Mouse (Mus musculus) liver (tissue): Measurements from ENCODE around the gene Mtr.
A peak's percentile ranks its signal among the peaks of the same experiment; 100 is the strongest.

Experiments
- DNase-seq: peaks from one replicate; pipeline ENCODE4 v3.0.0-alpha.2; 2020; ENCODE audit warnings: mixed read lengths

The Mtr gene

GRCm38 (mm10) chr13:12257391-12258380 is at the start of gene Mtr:
Mtr (minus strand) TSS chr13:12258113.
- peak; percentile 97 for DNase-seq

DNA sequence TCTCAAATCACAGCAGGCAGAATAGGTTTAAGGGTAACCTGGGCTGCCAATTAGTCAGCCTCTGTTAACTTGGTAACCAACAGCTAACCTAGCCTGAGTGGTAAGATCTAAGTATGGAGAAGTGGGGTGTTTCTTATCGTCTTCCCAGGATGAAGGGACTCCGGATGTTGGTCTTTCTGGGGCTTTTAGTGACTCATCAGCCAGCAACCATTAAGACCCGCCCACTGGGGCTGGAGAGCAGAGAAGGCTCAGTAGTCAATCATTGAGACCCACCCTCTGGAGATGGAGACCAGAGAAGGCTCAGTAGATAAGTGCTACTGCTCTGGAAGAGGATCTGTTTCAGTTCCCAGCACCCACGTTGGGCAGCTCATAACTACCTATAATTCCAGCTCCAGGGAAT is 49.4 kb upstream of the Mtr start:
- no peak for DNase-seq

GRCm38 (mm10) chr13:12305540-12305939 is 47.6 kb upstream of the Mtr start:
- DNase-seq: no peak

GRCm38 (mm10) chr13:12304991-12305390 is 47.1 kb upstream of the Mtr start:
- no peak for DNase-seq

GRCm38 (mm10) chr13:12297777-12298176 is 39.9 kb upstream of the Mtr start:
- no peak for DNase-seq

DNA sequence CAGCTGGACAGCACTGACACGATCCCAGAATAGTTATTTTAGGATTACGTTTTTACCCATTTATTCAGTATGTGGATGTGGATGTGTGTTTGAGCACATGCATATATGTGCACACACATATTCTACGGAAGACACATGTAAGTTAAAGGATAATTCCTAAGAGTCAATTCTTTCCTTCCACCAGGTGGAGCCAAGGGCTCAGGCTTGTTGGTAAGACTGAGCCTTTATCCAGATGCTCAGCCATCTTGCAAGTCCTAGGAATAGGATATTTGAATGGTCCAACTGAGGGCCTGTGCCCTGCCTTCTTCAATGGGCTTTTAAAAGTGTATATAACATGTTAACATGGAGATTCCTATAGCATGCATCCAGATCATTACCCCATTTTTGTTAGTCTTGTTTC is 38.8 kb upstream of the Mtr start:
- no peak for DNase-seq

DNA sequence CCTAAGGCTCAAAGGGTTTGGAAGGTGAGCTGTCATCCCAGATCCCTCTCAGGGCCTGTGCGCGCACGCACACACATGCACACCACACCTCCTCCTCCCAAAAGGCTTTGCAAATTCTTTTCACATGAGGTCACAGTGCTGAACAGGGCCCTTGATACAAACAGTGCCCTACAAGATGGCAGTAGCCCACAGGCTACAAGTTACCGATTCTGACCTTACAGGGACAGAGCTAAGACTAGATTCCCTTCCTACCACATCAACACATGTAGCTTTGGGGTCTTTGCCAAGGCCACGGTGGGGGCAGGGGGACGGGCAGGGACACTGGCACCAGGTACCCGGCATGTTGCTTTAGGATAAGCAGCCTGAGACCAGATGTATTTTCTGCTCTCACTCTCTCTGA is 35.9 kb upstream of the Mtr start:
- DNase-seq: no peak

GRCm38 (mm10) chr13:12290700-12291099 is 32.8 kb upstream of the Mtr start:
- no peak for DNase-seq

- no peak for DNase-seq
Measured at GRCm38 (mm10) chr13:12284528-12284927, 26.6 kb upstream of the Mtr start.

DNA sequence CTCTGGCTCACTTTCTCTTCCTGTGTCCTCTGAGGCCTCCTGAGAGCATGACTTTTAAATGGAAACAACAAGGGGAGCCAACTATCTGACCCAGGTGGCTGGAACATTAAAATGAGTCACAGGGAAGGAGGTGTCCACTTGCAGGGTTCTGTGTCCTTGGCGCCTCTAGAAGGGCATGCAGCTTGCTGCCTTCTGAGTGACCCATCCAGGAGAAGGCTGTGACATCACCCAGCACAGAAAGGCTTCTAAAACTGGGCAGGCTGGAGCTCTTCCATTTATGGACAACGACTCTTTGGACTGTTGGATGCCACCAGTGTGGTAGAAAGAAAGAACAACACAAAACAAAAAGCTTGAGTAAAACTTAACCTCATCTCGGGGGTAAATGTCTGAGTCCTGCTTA is 25.9 kb upstream of the Mtr start:
- no peak for DNase-seq

DNA sequence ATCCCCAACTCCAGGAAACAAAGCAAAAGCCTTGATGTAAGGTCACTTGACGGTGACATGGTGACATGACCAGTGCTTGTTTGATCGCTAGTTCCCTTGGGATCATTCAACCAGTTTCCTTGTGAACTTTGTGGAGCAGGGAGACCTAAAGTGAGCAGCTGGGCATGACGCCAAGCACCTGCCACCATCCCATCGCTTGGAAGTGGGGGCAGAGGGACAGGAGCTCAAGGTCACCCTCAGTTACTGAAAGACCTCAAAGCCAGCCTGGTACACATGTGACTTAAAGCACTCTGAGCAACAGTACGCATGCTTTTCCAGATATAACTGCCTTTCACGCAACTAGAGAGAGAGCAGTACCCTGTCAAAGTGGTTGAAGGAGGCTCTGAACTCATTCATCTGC is 16.8 kb upstream of the Mtr start:
- no peak for DNase-seq

DNA sequence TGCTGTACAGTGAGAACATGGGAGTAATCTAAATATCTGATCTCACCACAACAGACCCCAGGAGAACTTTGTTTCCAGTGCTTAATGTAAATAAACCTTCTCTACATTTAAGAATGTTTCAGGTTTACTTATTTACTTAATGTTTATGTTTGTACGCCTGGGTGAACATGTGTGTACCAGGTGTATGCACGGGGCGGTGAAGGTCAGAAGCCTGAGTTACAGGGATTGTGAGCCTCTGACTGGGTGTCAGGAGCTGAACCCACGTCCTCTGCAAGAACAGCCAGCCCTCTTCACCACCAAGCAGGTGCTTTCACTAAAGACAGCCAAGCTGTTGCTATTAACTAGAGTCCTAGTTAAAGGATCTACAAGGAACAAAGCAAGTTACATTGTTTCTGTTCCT is 16.3 kb upstream of the Mtr start:
- DNase-seq: no peak

- no peak for DNase-seq
Measured at GRCm38 (mm10) chr13:12272953-12273352, 15.0 kb upstream of the Mtr start.

- no peak for DNase-seq
Measured at GRCm38 (mm10) chr13:12267971-12268370, 10.1 kb upstream of the Mtr start.

GRCm38 (mm10) chr13:12267097-12267496 is 9.2 kb upstream of the Mtr start:
- DNase-seq: no peak

GRCm38 (mm10) chr13:12263996-12264395 is 6.1 kb upstream of the Mtr start:
- no peak for DNase-seq

DNA sequence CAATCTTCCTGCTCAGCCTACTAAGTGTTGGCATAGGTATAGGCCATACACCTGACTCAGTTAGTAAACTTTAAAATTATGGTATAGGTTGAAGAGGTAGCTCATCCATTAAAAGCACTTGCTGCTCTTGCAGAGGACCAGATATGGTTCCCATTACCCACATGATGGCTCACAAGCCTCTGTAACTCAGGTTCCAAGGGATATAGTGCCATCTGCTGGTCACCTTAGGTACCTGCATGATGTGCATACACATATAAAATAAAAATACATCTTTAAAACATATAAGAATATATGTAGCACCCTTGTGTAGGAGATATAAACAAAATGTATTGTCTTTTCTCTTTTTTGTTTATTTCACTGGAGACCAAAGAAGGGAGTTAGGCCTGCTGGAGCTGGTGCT is 3.6 kb upstream of the Mtr start:
- DNase-seq: no peak

DNA sequence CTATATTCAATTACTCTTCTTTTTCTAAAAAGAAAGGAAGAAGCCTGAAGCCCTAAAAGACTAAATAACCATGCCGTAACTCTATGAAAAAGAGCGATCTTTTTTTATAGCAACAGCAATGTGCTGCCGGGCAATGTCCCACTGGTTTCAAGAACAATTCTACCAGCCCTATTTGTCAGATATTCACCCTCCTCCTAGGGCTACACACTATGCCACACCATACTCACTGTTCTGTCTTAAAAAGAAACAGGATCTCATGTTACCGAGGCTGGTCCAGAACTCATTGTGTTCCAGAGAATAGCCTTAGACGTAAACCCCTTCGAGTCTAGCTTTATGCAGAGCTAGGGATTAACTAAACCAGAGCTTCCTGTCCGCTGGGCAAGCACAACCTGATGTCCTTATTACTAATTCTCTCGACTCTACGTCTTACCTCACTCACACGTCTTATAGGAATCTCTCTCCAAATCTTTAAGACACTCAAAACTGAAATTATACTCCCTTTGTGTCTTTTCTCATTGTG is 982 bp downstream of the Mtr start:
- DNase-seq: no peak

DNA sequence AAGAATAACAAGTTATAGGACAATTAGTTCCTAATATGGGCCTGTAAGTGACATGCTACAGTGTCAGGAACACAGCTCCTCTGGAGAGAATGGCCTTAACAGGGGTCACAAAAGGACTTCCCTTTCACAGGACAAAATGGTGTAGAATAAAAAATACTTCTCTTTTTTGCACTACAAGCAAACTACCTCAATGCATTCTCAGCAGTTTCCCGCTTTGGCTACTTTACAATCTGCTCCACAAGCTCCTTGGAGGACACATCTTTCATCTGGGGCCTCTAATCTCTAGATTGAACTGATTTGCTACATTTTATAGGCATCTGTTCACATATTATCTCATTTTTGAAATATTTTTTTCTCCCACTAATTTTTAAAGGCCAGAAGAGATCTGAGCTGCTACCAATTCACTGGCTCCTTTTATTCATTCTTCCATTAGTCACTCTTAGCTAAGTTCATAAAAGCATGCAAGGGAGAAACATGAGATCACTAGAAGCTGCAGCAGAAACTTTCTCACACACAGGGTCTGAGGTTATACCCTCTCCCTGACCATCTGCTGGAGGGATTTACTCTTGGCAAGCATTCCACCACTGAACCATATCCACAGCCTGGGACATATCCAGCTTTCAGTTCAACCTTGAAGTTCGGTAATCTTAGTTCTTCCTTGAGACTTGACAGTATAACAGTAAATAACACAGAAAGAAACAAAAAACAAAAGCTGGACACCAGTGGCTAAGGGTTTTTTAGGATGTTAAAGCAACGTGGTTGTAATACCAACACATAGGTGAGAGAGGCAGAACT is 1.8 kb downstream of the Mtr start:
- no peak for DNase-seq

- no peak for DNase-seq
Measured at GRCm38 (mm10) chr13:12250496-12250895, 7.4 kb downstream of the Mtr start.

DNA sequence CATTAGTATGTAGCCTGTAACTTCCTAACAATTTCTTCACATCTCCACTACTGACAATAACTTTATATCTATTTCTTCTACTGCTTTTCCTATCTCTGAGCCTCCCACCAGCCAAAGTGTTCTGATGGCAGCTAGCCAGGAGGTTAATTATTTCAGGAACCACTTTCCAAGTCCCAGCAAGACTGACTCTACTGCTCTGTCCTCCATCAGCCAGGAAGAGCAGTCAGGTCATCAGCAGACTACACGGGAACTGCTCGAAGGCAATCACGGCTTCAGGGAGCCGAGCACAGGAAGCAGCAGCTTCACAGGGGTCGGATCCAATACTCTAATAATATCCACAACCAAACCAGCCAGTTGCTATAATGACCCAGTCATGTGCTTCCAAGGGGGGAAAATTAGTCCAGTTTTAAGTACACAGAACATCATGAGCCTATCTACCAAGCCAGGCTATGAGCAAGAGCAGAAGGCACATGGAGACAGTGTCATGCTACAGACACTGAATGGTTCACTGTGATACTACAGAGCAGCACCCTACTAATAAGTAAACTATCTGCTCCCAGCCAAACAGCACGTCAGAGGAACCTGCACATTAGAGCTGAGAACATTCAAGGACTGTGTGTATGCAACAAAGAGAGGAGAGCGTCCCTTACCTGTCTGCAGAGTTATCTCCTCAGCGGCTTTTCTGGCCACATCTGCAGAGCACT is 8.6 kb downstream of the Mtr start:
- DNase-seq: no peak

GRCm38 (mm10) chr13:12245938-12246337 is 12.0 kb downstream of the Mtr start:
- DNase-seq: no peak

GRCm38 (mm10) chr13:12243991-12244390 is 13.9 kb downstream of the Mtr start:
- DNase-seq: no peak
